Mouse (Mus musculus): ENCODE results near the gene Gm45837.

The Gm45837 gene

GRCm38 (mm10) chr7:101471423-101471822, 60.7 kb downstream of the Gm45837 start:
- DNase-seq, result no peak

DNA sequence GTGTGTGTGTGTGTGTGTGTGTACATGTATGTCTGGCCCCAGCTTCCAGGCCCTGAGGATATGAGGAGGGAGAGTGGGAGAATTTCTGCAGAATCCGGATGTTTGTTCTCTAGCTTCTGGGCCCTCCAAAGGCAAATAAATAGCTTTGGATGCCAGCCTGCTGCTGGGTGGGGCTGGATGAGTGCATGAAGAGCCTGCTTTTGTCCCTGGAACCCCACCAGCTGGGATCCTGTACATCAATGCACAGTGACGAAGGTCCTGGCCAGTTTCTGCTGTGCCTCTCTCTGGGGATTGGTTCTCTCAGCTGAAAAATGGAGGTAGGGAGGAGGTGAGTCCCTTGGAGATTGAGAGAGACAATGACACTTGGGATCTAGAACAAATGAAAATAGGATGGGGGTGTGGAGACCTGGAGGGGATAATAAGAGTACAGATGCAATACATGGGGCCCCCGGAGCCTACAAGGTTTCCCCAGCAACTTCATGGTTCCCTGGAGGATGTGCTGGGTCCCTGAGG, 61.3 kb downstream of the Gm45837 start:
- no peak for DNase-seq

DNA sequence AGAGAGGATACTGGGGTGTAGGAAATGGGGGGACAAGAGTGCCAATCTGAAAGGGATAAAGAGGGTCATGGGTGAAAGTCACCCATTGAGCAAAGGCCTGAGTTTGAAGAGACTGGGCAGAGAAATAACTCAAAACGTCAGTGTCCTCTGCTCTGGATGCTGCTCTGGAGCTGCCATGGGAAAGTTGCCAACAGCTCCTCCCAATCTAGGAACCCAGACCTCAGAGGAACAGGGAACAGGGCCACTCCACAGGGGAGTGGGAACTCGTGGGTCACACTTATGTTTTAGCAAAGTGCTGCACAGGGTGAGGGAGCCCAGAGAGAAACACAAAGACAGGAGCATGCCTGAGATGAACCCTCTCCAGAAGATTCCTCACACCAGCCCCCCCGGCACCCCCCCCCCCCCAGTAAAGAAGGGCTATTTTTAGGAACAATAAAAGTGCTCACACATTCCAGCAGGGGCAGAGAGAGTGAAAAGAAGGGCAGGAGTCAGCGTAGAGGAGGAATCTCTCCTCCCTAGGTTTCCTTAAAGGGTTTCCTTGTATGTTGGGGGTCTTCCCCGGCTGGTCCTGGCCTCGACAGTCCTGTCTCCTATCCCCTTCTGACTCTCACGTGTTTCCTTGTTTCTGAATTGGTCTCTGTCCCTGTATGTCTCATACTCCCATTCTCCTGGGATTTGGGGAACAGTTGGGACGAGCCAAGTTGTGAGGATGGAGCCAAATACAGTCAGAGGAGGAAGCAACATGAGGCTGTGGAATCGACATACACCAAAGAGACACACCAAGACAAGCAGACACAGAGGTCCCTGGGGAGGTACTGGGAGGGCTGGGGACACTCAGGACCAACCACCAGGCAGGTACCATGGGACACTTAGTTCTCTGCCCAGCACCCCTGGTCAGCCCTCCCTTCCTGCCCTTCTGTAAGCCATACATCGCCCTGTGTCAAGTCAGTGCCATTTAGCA, 62.2 kb downstream of the Gm45837 start:
- no peak for DNase-seq

DNA sequence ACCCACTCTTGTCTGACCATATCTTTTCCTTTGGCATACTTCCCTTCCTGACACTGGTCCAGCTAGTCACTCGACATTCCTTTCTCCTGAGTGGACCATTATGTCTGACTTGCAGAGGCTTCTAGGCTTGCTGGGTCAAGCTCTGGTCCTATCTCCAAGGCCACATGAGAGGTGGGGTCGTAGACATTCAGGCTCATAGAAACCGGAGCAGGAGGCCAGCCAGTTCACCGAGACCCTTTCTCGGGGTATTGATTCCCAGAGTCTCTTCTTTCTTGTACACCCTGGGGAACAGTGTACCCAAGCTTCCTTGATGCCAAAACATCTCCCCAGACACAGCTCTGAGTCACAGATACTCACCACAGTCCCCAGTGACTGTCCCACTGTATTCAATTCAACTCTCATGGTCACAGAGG, 63.7 kb downstream of the Gm45837 start:
- no peak for DNase-seq

DNA sequence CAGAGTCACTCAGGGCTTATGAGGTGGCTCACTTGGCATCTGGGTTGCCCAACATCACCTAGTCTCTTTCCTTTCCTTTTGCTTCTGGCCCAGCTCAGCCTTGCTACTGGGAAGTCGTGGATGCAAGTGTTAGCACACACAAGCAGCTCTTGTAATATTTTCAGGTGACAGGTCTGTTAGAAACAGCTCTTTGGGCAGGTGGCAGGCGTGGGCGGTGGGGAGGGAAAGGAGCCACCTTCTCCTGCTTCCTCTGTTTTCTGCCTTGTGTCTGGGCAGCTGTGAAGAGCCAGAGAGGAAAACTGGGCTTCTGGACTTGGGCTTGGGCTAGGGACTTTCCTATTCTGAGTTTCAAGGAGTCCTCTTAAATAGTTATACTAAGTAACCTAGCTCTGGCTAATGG, 65.3 kb downstream of the Gm45837 start:
- DNase-seq, result no peak

- DNase-seq, result no peak
These were observed 65.8 kb downstream of the Gm45837 start for GRCm38 (mm10) chr7:101476493-101476892.

GRCm38 (mm10) chr7:101477200-101477599, 66.5 kb downstream of the Gm45837 start:
- DNase-seq, result no peak

DNA sequence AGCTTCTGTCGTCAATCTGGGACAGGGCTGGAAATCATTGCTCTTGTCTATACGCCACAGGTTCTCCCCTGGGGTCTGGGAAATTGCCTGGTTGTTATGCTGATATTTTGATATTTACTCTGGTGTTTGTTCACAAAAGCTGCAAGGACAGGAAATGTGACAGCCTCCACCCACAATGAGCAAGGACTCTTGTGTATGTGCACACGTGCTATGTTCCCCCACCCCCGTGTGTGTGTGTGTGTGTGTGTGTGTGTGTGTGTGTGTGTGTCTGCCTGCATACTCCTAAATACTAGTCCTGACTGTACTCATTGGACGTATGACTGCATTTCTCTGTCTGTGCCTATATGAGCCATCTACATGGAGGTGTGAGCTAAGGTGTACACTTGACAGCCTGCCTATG, 67.4 kb downstream of the Gm45837 start:
- DNase-seq, result no peak

DNA sequence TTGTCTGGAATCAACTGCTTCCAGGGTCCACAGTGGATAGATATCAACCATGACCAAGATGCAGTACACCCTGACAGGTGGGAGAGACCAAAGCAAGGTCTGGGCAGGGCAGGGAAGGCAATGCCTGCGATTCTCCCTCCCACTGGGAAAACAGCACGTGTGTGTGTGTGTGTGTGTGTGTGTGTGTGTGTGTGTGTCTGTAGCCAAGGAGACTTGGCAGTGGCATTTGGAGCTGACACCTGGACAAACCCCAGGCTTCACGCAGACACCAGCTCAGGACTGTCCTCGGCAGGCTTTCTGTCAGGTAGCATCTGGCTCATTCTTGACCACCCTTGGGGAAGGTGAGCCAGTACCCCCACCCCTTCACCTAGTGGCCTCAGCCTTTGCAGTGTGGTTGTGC, 69.2 kb downstream of the Gm45837 start:
- DNase-seq, result no peak

DNA sequence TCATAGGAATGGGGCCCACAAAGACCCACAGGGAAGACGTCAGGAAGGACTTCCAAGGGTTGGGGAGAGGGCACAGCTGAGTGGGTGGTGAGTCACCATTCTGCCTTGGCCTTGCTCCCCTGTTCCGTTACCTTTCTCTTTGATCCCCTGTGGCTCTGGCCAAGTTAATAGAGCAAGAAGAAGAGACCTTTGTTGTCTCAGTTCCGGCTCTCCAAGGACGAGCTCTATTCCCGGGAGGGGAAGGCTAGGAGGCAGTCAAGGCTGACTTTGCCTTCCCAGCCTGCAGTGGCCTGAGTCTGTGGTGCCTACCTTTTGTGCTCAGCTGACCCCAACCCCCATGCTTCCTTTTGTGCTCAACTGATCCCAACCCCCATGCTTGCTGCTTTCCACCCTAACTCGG, 70.0 kb downstream of the Gm45837 start:
- DNase-seq, result no peak

- no peak for DNase-seq
These were observed 71.3 kb downstream of the Gm45837 start for GRCm38 (mm10) chr7:101481872-101482498.

DNA sequence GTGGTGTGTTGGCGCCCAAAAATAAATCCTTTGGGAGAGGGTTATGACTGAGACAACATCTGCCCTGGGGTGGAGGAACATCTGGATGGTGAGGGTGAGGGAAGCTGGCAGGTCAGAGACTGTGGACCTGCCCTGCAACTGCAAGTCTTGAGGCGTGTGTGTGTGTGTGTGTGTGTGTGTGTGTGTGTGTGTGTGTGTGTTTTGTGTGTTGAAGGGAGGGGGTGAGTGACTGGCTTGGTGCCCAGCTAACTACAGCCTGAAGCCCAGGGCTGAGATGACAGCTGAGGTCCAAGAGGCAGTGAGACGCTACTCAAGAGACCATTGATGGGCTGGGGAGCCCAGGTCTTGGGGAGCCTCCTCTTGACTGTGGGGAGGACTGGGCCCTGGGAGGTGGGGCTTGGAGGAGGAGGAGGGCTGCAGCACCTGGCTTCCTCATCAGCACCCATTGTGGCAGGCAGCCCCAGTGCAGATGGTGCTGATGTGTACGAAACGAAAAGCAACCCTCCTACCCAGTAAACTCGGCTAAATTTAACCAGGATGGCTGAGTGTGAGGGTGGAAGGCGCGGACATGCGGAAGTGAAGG, 71.9 kb downstream of the Gm45837 start:
- no peak for DNase-seq

- no peak for DNase-seq
These were observed 72.9 kb downstream of the Gm45837 start for GRCm38 (mm10) chr7:101483498-101484115.

GRCm38 (mm10) chr7:101487102-101487501, 76.4 kb downstream of the Gm45837 start:
- DNase-seq, result no peak

DNA sequence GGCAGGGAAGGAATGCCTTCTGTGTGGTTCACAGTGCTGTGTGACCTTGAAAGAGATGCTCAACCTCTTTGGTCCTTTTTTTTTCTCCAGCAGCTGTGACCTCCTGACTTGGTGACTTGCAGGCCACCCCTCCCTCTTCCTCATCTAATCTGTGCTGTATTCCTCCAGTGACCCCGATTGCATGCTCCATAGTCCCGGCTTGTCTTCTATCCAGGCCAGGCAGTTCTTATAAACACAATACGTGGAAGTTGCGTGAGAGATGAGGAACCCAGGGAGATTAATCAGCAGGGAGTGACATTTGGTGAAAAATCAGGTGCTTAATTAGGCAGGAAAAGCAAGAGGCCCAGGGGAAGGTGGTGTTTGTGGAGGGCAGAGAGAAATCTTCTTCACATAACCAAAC, 80.3 kb downstream of the Gm45837 start:
- no peak for DNase-seq

GRCm38 (mm10) chr7:101498385-101498784, 87.7 kb downstream of the Gm45837 start:
- no peak for DNase-seq

- DNase-seq, result no peak
These were observed 88.6 kb downstream of the Gm45837 start for GRCm38 (mm10) chr7:101499251-101499650.

DNA sequence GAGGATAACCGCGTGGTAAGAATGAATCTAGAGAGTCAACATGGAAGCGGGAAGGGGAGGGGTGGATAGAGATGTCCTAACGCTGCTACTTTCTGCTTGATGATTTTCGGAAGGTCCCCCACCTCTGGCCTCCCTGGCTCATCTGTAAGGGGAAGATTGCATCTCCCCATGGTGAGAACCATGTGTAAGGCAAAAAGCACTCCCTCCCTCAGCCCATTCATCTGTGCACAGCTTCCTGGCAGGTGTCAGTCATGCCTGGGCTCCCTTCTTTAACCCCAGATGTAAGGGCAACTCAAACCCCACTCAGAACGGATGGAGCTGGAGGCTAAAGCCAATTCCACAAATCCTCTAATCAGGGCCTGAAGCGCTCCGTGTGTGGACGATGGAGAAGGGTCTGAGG, 89.0 kb downstream of the Gm45837 start:
- DNase-seq, result no peak

GRCm38 (mm10) chr7:101501236-101501635, 90.5 kb downstream of the Gm45837 start:
- no peak for DNase-seq

- DNase-seq, result no peak
These were observed 91.0 kb downstream of the Gm45837 start for GRCm38 (mm10) chr7:101501675-101502074.

- DNase-seq, result peak; percentile 22
These were observed 92.7 kb downstream of the Gm45837 start for GRCm38 (mm10) chr7:101503351-101503750.

DNA sequence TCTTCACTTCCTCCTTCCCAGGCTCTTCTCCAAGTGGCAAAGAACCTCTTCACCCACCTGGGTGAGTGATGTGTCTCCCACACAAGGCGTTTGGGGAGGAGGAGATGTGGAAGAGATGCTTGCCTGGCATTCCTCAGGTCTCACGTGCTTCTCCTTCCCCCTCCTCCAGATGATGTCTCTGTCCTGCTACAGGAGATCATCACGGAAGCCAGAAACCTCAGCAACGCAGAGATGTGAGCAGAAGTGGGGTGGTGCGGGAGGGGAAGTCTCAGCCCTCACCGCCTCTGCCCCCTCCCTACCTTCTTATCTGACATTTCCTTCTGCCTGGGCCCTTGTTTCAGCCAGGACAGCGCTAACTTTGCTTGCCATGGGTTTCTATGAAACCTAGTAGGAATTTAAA, 93.1 kb downstream of the Gm45837 start:
- DNase-seq, result no peak

DNA sequence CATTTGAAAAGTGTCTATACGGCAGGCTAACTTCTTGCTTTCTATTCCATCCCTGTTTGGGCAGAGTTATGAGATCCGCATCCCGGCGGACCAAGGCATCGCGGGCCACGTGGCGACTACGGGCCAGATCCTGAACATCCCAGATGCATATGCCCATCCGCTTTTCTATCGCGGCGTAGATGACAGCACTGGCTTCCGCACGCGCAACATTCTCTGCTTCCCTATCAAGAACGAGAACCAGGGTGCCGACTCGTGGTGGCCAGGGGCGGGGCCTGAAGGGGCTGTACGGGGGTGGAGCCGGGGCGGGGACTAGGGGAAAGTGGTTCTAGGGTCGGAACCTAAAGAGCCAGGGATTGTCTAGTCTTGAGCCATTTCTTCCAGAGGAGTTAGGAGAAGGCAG, 93.8 kb downstream of the Gm45837 start:
- no peak for DNase-seq

Data from cerebellum, adult 8-10 months (tissue).